Mouse (Mus musculus) heart, adult 2 months (tissue): Measurements from ENCODE around the gene Kdm2b.

Source experiments
- CTCF ChIP-seq: fragments of 200-600 bp; IDR thresholded peaks from 2 replicates; pipeline ENCODE4 v1.8.1; 2022; ENCODE audit warnings: antibody characterized with exemption, mild to moderate bottlenecking, moderate library complexity
- POLR2A ChIP-seq: fragments of 200-500 bp; IDR thresholded peaks from 2 replicates; pipeline ENCODE4 v1.6.1; 2011; ENCODE audit warnings: mild to moderate bottlenecking, low read depth, low read length, control low read depth; ENCODE audit not compliant: insufficient read depth

GRCm38 (mm10) chr5:122930991-122931390 is 58.6 kb downstream of the Kdm2b start:
- TF ChIP-seq CTCF, result no peak
- TF ChIP-seq POLR2A, result no peak
